Mouse (Mus musculus) spleen, adult 2 months (tissue): Measurements from ENCODE around the gene Myt1l.

Experiments
- CTCF ChIP-seq: fragments of 200-500 bp; IDR thresholded peaks from 2 replicates; pipeline ENCODE4 v1.5.1; 2011; ENCODE audit warnings: mild to moderate bottlenecking, inconsistent platforms; ENCODE audit not compliant: insufficient read depth, insufficient read length, insufficient replicate concordance; ENCODE audit errors: extremely low read depth
- POLR2A ChIP-seq: fragments of 200-500 bp; IDR thresholded peaks from 2 replicates; pipeline ENCODE4 v1.6.1; 2011; ENCODE audit warnings: low read depth, low read length, inconsistent platforms

DNA sequence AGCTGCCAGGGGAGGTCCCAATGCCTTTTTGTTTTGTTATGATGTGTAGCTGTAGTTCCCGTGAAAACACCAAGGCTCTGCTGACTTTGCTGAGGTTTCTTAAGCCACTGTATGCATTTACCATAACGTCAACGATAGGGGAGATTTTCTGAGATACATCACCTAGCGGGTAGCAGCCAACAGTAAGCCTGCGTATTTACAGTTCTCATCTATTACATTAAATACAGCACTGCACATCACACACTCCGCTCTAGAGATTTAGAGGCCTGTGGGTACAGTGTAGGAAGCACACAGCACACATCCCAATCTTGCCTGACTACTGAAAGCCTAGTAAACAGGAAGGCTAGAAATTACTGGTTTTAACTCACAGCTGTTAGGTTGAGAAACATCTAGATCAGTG, 6.1 kb downstream of the Myt1l start:
- no peak for TF ChIP-seq CTCF
- TF ChIP-seq POLR2A, result no peak
